Mouse (Mus musculus) monocyte, adult 5-6 weeks (primary cell): Measurements from ENCODE around the gene Vav3. TPM values are rescaled to one million over a fixed set of nuclear protein-coding genes. Genes with fewer than 3 reads are reported as not detected.

ENCODE experiments used
- ATAC-seq: fragments of 153-309, 156-312 bp; replicated peaks from 2 replicates; pipeline ENCODE4 v1.8.0; 2017; ENCODE audit warnings: mild to moderate bottlenecking; ENCODE audit not compliant: low TSS enrichment, insufficient number of reproducible peaks, severe bottlenecking, poor library complexity, low FRiP score
- total RNA-seq: library from RNA; stranded (forward); fragments of 200-1000, 200-491, 200-594 nt; gene quantifications from 3 replicates; pipeline ENCODE4 v1.2.3, GENCODE M21; 2017

The Vav3 gene
- total RNA-seq, 1 experiment from 2014 or later = 89.2 TPM

GRCm38 (mm10) chr3:109544476-109545221, 204.2 kb downstream of the Vav3 start:
- no peak for ATAC-seq

- ATAC-seq = no peak
Measured at GRCm38 (mm10) chr3:109557329-109557728, 216.9 kb downstream of the Vav3 start.

GRCm38 (mm10) chr3:109561295-109561694, 220.8 kb downstream of the Vav3 start:
- ATAC-seq = no peak

- no peak for ATAC-seq
Measured at GRCm38 (mm10) chr3:109561776-109562175, 221.3 kb downstream of the Vav3 start.

GRCm38 (mm10) chr3:109562268-109562667, 221.8 kb downstream of the Vav3 start:
- no peak for ATAC-seq

GRCm38 (mm10) chr3:109564443-109564842, 224.0 kb downstream of the Vav3 start:
- no peak for ATAC-seq

GRCm38 (mm10) chr3:109568542-109569265, 228.3 kb downstream of the Vav3 start:
- no peak for ATAC-seq

GRCm38 (mm10) chr3:109571483-109571882, 231.0 kb downstream of the Vav3 start:
- ATAC-seq = no peak

GRCm38 (mm10) chr3:109572871-109573270, 232.4 kb downstream of the Vav3 start:
- no peak for ATAC-seq

GRCm38 (mm10) chr3:109573549-109574146, 233.2 kb downstream of the Vav3 start:
- no peak for ATAC-seq

- no peak for ATAC-seq
Measured at GRCm38 (mm10) chr3:109574161-109574560, 233.7 kb downstream of the Vav3 start.

GRCm38 (mm10) chr3:109578347-109578746, 237.9 kb downstream of the Vav3 start:
- ATAC-seq = no peak

- ATAC-seq = no peak
Measured at GRCm38 (mm10) chr3:109578983-109579382, 238.5 kb downstream of the Vav3 start.

GRCm38 (mm10) chr3:109585946-109586345, 245.5 kb downstream of the Vav3 start:
- no peak for ATAC-seq

- no peak for ATAC-seq
Measured at GRCm38 (mm10) chr3:109592970-109593369, 252.5 kb downstream of the Vav3 start.

GRCm38 (mm10) chr3:109596084-109596483, 255.6 kb downstream of the Vav3 start:
- ATAC-seq = no peak

GRCm38 (mm10) chr3:109600699-109601451, 260.4 kb downstream of the Vav3 start:
- ATAC-seq = no peak

- ATAC-seq = no peak
Measured at GRCm38 (mm10) chr3:109602753-109603152, 262.3 kb downstream of the Vav3 start.

GRCm38 (mm10) chr3:109606121-109606520, 265.7 kb downstream of the Vav3 start:
- ATAC-seq = no peak
